Mouse (Mus musculus): ENCODE measurements at regions not wholly inside any gene's neighbourhood (a gene's known extent, or its start where the extent isn't known, plus 50 kb on each side); places are given as distances from the start of the nearest gene placed in this dataset.

DNA sequence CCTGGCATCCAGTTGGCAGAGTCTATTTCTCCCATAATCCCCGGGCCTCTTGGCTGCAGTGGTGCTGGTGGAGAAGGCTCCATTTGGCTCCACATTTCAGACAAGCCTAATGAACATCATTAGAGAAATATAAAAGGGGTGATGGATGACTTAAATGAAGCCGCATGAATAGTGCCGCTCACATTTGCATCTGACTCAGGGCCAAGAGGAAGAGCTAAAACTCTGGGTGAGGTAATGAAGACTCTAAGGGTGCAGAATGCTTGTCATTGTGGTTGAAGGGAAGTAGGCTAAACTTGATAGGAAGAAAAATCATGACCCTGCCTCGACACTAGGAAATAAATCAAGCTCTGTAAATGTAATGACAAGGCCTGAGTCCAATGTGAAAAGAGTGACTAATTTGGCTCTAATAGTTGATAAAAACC lies 298.3 kb upstream of the Gm21798 start:
- no peak for DNase-seq (ENCODE audit: low read depth in 2 of 2, low spot score in 2 of 2)

DNA sequence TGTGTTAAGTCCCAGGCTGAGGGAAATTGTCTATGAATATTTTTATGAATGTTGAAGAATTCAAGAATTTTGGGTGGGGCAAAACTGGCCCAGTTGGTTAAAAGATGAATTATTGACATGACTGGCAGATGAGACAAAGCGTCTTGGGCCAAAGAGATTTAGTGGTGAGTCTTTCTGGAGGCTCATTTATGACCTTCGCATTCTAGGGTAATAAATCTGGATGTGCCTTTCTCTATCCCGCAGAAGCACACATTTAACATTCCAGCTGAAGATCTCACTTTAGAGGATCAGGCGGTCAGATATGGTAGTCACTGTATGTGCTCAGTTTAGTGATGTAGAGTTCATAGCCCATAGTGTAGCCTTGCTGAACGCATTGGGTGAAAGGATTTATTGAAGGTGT lies 296.9 kb upstream of the Gm21798 start:
- no peak for DNase-seq (ENCODE audit: low read depth in 2 of 2, low spot score in 2 of 2)

DNA sequence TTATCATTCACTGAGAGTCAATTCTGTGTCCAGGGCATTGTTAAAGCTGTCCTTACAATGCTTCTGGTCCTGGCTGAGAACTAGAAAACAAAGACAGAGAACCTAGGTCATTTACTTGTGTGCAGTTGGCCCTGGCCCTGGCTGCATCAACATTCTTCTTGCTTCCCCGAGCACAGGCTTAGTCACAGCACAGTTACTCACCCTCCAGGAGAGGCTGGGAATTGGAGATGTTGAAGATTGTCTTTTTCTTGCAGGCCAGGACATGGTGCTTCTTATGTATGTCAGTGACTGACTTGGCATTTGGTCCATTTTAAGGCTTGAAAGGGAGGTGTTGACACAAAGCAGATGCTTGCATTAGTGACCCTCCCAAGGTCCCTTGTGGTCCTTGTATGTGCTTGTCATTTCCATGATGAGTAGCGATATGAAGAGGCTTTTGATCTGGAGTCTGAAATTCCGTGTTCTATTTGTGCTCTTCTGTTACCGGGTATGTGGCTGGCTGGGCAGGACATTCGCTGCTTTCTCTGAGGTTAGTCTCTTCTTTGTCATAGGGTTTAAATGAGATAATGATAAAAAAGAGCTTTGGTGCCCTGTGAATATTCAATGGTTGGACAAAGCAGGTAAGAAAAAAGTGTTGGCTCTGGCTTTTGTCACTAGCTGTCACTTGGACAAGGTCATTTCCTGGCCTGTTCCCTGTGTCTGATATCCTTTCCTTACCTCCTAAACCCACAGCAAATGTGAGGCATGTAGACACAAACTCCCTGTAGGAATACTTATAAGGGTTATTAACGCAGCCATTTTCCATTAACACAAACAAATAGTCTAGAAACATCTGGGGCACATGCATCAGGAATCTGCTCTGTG lies 285.0 kb upstream of the Gm21798 start:
- DNase-seq (ENCODE audit: low read depth in 2 of 2, low spot score in 2 of 2), result no peak

DNA sequence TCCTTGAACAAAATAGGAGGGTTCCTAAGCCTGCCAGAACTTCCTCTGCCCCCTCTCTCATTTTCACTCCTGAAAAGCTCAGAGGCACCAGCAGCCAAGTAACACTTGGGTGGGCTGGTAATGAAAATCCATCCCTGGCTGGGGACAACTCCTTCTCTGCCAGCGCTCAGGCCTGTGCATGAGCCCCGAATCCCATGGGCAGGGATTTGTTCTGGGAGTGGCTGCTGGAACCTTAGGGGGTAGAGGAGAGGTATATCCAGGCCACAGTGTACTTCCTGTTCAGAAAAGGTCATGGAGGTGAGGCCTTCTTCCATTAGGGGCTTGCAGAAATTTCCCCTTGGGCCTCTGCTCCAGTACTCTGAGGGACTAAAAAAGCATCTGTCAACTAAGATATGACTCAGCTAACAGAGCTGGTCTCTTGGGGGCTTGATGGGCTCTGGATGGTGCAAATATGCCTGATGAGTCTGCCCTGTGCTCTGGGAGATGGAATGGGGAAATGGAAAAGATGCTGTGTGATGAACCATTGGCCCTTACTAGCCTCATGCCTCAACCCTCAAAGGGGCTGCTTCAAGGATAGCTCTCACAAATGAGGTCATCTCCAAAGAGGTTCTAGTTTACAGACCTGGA lies 284.2 kb upstream of the Gm21798 start:
- no peak for DNase-seq (ENCODE audit: low read depth in 2 of 2, low spot score in 2 of 2)

DNA sequence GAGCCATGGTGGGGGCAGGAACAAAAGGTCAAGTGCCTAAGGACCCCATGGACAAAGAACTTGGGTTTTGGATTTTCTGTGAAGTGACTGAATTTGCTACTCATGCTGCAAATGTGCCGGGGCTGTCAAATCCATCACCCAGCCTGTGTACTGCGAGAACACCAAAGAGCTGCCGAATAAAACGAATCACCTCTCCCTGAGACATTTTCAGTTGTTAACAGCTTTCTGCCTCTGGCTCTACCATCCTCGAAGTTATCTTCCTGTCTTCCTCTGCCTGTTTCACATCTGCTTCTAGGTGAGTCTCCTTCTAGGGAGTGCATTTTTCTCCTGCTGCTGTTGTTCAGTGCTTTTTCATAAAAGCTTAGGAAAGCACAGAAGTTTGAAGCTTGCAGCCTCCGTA lies 283.3 kb upstream of the Gm21798 start:
- no peak for DNase-seq (ENCODE audit: low read depth in 2 of 2, low spot score in 2 of 2)

DNA sequence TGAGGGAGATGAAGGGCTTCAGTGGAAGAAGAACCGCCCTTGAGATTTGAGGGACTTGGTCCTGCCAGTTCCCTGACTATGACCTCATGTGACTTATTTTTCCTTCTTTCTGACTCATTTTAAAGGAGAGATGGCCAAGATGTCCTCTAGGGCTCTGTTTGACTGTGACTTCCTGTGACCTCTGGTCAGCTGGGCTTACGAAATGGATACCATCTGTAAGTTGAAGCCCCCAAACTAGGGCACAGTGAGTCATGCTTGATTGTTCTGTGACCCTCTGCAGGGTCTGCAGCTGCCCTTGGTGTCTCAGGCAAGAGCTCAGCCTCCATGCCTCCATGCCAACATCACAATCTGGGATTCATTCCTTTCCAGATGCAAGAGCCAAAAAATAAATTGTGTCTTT lies 282.3 kb upstream of the Gm21798 start:
- DNase-seq (ENCODE audit: low read depth in 2 of 2, low spot score in 2 of 2), result no peak

DNA sequence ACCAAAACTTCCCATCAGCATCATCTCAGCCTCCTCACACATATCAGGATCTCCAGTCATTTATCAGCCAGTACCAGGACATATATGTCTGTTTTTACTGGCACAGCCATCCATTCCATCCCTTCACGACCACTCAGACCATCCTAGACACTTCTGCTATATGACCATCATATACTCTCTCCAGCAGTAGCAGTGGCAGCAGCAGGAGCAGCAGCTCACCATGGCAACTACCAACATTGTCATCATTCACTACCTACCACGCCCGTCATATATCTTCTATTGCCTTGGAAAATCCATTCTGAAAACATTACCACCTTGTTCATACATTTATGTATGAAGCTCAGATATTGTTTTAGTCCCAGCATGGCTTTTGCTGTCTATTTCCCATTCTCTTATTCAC lies 276.1 kb upstream of the Gm21798 start:
- no peak for DNase-seq (ENCODE audit: low read depth in 2 of 2, low spot score in 2 of 2)

DNA sequence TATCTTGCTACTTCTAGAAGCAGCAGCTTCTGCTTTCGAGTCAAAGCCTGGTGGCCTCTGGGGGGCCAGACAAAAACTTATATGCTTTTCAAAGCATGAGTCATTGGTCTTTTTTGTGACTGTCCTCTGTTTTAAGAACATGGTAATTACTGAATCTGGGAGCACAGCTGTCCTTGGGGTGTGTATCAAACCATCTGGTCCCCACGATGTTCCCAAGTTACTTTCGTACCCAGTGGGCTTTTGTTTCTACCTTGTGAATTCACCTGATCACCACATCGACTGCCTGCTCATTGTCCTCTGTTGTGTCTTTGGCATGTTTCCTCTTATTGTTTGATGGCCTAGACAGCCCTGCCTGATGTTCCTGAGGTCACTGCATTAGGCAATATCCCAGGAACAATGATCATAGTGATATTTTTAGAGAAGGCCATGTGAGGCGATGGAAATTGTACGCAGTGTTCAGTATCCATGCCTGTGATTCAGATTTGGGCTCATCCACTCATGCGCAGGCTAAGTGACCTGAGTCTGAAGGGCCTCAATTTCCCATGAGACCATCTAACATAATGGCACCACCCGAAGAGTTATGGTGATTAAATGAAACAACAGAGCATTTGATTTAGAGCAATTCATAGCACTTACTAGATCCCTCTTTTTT lies 275.1 kb upstream of the Gm21798 start:
- no peak for DNase-seq (ENCODE audit: low read depth in 2 of 2, low spot score in 2 of 2)

DNA sequence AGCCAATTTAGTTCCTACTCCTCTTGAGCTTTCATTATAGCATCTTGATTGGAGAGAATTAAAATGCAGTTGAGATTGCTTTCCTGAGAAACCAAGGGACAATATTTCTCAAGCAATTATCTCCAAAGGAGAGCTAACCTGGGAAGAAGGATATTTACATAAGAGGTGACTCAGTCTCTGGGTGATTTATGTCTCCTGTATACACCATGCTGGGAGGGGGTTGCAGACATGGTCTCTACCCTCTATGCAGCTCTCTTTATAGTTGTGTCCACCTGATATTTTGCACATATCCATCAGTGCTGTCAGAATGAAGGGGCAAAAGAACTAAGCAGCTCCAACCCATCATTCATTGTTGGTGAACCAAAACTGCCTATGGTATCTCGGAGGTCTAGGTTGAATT lies 274.6 kb upstream of the Gm21798 start:
- no peak for DNase-seq (ENCODE audit: low read depth in 2 of 2, low spot score in 2 of 2)

DNA sequence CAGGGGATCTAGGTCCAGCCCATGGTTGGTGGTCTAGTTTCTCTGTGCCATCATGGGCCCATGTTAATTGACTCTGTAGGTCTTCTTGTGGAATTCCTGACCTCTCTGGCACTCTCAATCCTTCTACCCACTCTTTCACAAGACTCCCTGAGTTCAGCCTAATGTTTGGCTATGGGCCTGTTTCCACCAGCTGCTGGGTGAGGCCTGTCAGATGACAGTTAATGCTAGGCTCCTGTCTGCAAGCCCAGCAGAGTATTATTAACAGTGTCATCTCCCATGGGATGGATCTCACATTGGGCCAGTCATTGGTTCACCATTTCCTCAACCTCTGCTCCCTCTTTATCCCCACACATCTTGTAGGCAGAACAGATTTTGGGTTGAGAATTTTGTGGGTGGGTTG lies 271.5 kb upstream of the Gm21798 start:
- DNase-seq (ENCODE audit: low read depth in 2 of 2, low spot score in 2 of 2), result no peak

DNA sequence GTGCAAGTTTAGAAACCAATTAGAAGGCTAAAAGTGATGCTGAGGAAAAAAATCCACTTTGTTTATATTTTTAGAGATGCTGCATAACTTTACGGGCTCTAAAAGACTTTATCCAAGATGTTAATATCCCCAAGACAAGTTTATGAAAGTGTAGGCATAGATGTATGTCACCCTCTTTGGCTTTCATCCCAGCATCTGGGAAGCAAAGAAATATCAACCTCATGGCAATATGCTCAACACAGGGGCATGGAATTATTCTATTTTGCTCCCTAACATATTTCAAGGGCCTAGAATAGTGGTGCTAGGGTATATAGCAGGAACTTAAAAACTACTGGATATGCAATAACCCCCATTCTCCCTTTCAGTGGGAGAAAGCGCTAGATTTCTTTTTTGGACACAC lies 260.0 kb upstream of the Gm21798 start:
- DNase-seq (ENCODE audit: low read depth in 2 of 2, low spot score in 2 of 2), result no peak

DNA sequence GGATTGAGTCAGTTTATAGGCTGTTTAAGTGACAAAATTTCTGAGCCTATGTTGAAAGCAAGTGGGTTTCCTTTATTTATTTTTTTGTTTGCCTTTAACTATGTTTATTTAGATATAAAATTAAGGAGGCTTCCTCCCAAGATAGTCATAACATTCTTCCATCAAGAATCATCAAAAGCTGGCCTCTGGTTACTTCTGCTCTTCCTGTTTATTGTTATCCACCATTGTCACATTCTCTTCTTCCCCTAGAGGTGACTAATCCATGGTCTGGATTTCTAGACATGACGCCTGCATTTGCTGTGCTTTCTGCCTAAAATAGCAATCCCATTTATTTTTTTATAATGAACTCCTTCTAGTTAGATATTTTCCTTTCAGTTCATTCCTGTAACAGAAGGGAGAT lies 259.3 kb upstream of the Gm21798 start:
- no peak for DNase-seq (ENCODE audit: low read depth in 2 of 2, low spot score in 2 of 2)

DNA sequence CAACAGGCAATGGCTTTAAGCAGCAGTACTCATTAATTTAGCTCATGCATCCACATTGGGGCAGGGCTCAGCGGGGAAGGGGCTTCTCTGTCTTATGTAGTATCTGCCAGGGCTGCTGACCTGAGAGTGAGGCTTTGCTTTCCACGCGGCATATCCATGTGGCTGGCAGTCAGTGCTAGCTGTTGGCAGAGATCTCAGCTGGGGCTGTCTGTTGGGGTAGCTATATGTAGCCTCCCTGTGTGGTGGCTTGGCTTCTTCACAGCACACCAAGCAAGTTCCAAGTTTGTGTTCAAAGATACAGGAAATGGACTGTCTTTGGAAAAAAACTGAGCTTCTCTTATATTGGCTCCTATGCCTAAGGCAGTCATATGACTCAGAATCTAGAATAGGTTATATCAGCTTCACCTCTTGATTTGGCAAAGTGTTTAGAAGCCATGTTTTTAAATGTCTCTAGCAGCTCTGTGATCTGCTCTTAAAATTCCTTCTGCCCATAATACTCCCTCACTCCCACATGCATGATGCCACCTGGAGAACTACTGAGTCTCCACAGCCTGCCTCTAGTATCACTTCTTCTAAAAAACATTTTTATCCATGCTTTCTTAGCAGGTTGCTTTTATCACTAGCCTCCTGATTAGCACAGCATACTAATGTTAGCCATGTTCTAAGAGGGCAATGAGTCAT lies 254.9 kb upstream of the Gm21798 start:
- no peak for DNase-seq (ENCODE audit: low read depth in 2 of 2, low spot score in 2 of 2)

DNA sequence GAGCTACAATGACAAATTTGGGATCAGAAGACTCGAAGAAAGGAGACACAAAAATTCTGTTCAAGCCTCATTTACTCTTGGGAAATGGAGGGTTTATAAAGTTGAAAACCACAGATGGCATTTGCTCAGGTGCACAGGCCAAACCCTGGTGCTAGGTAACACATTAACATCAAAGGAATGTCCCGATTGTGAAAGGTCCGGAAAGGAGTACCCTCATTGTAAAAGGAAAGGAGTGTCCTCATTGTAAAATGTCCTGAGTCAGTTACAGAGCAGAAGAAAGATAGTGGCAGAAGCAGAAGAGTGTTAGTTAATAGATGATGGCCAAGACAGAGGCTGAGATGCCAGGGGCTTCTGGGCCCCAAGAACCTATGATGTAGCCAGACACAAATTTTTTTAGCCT lies 252.8 kb upstream of the Gm21798 start:
- DNase-seq (ENCODE audit: low read depth in 2 of 2, low spot score in 2 of 2), result no peak

DNA sequence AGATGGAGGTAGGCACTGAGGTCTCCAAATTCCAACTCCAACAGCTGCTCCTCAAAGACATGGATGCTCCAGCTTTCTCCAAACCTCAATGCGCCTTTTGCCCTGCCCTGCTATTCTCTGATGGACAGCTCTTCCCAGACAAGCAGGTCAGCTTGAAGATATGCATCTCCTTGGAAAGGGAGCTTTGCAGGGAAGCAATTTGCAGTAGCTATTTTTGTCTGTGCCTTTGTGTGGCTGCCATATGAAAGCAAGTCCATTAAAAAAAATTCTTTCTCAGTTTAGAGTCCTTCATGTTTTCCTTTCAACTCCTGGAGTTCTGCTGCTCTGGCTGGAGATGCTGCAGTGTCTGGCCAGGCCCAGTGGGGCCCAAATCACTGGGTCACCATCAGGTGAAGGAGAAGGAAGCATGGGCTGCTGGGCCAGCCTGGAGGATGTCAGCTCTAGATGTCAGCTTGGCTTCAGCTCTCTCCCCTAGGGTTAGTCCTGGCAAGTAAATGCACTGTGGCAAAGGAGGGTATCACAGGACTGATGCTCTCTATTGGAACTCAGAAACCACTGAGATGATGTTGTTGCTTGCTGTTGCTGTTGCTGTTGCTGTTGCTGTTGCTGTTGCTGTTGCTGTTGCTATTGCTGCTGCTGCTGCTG lies 240.5 kb upstream of the Gm21798 start:
- DNase-seq (ENCODE audit: low read depth in 2 of 2, low spot score in 2 of 2), result no peak

DNA sequence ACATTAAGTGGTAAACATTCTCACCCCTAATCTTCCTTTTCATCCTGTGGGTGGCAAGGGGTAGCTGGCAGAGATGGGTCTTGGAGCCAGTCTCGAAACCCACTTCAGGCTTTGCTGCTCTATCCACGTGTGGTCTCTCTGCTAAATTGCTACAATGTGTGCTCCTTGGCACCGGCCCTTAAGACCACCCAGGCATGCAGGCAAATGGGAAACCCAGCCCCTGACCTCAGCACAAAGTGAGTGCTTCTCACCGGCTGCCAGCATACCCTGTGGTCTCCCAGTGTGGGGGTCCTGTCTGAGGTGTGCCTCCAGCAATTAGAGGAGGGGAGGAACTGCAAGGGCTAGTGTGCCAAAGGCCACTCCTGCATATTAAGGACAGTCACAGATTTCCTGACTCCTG lies 238.5 kb upstream of the Gm21798 start:
- DNase-seq (ENCODE audit: low read depth in 2 of 2, low spot score in 2 of 2), result no peak

DNA sequence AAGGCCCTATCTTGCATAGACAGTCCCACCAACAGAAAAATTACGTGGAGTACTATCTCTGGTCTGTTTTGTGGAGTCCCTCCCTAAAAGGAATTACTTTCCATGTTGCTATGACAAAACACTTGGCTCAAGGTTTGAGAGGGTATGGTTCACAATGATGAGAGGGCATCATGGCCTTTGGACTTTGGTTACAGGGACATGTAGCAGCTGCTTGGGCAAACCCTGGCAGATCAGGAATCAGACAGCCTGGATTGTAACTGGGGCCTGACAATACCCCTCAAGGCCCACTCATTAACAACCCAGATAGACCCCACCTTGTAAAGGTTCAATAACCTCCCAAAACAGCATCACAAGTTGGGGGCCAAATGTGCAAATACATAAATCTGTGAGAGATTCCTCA lies 237.0 kb upstream of the Gm21798 start:
- DNase-seq (ENCODE audit: low read depth in 2 of 2, low spot score in 2 of 2), result no peak

DNA sequence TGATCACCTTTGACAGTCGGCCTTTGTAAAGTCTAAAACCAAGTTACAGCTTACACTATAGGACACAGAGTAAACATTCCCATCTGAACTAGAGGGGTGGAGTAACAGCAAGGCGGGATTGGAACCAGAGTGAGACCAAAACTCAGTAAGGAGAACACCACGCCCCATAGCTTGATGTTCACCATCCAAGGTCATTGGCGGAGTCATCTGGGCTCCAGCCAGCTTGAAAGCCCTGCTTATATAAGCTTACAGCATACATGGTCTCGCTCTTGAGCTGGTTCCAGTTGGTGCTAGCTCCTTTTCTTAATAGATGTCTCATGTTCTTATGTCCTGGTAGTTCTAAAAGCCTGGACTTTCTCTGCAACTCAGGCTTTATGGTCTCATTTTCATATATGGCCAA lies 236.4 kb upstream of the Gm21798 start:
- no peak for DNase-seq (ENCODE audit: low read depth in 2 of 2, low spot score in 2 of 2)

DNA sequence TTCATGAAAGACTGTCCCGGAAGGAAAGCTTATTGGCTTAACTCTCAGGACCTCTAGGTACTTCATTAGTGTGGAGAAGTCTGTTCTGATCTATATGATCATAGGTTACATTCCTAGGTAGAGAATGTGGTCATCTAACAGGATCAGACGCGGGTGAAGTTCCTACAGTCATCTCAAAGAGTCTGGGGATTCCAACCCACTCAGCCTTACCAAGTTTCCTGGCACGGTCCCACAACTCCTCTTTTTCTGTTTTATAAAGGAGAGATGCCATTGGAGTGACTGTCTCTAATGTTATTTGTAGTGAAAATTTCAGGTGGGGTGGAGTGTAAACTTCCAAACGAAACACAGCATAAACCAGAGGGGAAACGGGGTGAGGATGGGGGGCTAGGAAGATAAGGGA lies 233.4 kb upstream of the Gm21798 start:
- no peak for DNase-seq (ENCODE audit: low read depth in 2 of 2, low spot score in 2 of 2)

DNA sequence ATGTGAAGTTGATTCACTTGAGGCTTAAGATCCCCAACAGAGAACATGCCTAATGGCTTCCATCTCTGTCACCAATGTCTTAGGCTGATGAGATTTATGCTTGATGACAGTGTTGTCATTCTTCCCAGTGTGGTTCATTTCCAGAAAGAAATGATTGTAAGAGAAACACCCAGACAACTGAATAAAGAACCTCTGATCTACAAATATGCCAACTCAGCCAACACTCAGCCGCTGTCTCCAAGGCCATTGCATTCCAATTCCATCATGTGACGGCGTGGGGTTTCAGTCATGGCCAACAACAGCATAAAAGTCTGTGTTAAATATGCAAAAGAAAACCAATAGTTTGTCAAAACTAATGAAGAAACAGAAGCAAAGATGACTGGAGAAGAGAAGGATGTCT lies 230.7 kb upstream of the Gm21798 start:
- no peak for DNase-seq (ENCODE audit: low read depth in 2 of 2, low spot score in 2 of 2)

DNA sequence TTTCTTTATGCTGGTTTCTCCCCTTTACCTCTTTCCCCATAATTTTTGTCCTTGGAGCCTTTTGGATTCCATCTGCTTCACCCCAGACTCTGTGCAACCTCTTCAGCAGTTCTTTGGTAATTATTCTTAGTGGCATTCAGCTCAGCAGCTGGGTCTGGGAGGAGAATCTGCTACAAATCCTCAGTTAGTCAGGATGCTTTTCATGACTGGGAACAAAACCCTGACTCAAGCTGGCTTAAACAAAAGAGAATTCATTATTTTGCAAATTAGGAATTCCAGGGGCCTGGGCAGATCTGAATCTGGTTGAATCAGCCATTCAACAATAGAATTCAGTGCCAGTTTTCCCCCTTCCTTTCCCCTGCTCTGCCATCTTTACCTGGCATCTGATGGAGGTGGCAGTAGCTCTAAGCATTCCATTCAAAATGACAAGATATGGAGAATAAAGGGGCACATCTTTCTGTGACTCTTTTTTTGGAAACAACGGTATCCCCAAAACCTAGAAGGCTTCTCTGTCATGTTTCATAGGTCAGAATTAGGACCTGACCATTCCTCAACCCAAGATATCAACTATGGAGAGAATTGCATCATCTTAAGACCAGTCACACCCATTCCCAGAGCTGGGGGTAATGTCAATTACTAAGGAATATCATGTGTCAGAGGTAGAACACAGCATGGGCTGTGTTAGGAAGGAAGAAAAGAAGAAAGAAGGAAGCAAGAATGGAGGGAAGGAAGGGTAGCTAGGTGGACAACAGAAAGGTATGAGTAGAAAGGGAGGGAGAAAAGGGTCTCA lies 227.2 kb upstream of the Gm21798 start:
- no peak for DNase-seq (ENCODE audit: low read depth in 2 of 2, low spot score in 2 of 2)

Data from CD8-positive naive resting alpha-beta T cell, adult 2 months (primary cell).